Mouse (Mus musculus) spleen, adult 18-20 months (tissue): Measurements from ENCODE around the gene Hist1h4n.

Source experiments
- DNase-seq, 2 experiments: peaks; one replicate each; pipeline ENCODE4 v3.0.0; 2022; ENCODE audit warnings: mixed read lengths in 2 of 2

Gene Hist1h4n

DNA sequence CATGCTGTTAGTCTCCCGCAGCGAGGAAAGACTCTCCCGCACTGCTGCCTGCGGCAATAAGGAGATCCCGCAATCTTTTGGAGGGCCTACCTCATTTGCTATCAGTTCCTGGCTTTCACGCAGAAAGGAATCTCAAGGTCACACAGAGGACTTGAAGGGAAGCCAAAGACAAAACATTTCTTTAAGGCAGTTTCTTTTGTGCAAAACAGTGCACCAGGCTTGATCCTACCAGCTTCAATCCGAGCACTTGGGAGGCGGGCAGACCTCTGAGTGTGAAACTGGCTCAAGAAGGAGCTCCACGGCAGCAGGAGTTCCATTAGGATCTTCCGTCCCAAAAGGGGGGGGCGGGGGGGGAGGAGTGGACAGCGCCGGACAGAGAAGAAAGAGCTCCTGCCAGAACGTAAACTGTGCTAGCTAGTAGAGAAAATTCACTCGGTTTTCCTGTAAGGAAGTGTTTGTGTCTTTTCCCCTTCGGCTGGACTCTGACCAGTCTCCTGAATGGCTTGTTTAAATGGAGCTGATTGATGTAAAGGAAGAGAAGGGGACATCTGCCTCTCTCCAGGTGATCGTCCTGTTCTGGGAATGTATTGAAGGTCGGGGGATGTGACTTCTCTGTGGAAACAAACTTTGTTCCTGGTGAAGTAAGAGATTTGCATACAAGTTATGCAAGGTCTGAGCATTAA lies 41.3 kb downstream of the Hist1h4n start:
- no peak for DNase-seq

DNA sequence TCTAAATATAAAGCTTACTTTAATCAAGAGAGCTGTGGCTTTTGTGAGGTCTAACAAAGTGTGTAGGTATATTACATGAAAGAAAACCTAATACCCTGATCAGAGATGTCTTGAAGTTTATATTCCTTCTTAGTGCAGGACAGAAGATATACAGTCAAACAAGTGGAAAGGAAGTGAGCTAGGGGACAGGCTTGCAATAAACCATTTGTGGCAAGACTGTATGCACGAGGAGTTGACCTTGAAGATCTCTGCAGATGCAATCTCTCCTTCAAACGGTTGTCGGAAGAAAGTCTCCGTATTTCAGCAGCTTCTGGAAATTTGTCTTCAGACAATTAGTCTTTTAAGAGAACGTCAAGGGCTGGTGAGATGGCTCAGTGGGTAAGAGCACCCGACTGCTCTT lies 42.1 kb downstream of the Hist1h4n start:
- DNase-seq = no peak

DNA sequence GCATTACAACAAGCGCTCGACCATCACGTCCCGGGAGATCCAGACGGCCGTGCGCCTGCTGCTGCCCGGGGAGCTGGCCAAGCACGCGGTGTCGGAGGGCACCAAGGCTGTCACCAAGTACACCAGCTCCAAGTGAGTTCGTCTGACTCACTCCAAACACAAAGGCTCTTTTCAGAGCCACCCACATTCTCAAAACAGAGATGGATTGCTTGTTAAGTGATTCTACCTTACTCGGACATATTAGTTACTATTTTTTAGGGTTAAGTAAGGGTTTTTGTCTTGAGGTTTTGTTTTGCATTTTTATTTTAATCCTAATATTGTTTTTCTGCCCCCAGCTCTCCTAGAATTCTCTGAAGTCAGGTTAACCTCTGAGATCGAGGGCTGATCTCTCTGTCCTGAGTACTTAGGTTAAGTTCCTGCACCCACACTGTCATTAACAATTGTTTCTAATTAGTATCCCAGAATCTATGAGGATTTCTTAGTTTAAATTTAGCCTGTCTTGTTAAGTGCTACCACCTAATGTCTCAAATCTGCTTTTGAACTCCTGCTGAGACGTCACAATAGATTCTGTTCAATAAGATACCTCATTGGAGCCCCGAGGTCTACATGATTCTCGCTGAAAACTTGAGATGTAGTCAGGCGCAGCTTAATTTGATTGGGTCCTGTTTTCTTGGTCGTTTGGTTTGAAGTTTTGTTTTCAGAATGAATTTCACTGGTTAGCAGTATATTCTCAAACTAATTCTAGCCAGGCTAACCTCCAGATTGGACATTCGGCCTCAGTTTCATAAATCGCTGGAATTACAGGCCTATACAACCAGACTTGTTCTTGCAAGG lies 44.0 kb downstream of the Hist1h4n start:
- no peak for DNase-seq

DNA sequence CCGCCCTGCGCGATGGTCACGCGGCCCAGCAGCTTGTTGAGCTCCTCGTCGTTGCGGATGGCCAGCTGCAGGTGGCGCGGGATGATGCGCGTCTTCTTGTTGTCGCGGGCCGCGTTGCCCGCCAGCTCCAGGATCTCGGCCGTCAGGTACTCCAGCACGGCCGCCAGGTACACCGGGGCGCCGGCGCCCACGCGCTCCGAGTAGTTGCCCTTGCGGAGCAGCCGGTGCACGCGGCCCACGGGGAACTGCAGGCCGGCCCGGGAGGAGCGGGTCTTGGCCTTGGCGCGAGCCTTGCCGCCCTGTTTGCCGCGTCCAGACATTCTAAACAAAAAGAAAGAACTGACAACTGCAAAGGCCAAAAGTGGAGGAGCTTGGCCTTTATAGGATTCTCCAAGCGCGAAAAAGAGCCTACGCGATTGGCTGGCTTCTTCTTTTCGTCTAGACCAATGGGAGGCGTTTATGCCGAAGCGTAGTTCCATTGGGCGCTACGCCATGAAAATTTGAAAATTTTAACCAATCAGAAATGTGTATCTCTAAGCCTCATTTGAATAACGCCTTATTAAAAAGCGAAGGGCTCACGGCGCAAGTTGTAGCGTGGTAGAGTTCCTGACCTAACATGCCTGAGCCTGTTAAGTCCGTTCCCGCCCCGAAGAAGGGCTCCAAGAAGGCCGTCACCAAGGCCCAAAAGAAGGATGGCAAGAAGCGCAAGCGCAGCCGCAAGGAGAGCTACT lies 44.9 kb downstream of the Hist1h4n start, which contains the start of the genes Hist1h2an and Hist1h2bp:
Hist1h2an (minus strand) TSS at position 320 of the 731 bp plus-strand sequence.
Hist1h2bp (plus strand) TSS at position 563 of the 731 bp plus-strand sequence.
- DNase-seq = peak; percentile 64 to 65

DNA sequence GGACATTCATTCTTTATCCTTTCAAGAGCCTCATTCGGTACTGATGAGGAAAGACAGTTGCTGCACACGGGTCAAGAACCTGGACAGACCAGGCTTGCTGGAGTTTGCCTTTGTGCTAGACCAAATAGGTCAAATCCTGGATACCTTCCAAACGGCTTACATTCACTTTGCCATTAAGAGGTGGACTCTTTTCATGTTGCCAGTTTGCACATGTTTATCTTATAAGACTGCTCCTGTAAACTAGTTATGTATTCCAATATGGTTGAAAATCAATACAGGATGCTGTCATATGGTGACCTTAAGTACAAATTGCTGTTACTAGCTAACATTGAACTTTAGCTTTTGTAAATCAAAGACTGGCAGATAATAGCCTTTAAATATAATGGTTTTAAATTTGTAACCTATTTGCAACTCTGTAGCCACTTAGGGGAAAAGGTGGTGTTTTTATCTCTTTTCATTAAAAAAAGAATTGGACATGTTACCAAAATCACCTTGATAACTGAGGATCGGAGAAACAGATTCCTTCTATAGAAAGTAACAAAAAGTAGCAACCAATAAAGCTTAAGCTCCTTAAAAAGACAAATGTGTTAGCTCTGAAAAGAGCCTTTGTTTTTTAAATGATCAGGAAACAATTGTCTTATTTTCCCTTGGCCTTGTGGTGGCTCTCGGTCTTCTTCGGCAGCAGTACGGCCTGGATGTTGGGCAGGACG lies 45.7 kb downstream of the Hist1h4n start:
- DNase-seq = no peak

DNA sequence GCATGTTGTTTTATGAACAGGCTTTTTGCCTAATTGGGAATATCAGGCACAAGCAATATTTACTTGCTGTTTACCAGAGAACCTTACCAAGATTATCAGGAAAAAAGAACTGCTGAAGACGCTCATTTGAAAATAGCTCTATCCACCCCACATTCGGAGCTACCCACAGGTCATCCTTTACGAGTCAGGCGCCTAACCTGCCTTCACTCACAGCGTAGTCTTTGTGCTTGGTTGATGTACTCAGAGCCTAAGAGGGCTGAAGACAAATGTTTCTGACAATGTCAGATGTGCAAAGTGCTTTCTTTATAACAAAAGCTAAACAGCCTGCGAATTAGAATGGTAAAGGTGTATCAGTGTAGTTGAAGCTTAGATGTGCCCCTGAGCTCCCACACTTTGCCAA lies 47.7 kb downstream of the Hist1h4n start:
- DNase-seq = no peak

DNA sequence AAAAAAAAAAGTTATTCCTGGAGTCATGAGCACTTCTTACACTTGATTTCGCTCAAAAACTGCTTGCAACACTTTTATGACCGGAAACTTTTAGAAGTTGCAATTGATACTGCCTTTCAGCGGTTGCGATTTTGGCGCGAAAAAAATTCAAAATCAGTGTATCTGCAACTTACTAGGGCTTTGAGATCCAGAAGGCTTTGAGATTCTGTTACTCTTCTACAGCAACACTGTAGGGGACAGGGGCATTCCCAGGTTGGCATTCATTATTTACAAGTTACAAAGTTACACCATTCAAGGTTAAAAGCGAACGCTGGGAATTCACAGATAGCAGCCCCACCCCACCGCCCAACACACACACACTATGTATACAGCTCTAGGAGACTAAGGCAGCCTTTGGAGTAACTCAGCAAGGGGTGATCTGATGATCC lies 48.2 kb downstream of the Hist1h4n start:
- DNase-seq = no peak

DNA sequence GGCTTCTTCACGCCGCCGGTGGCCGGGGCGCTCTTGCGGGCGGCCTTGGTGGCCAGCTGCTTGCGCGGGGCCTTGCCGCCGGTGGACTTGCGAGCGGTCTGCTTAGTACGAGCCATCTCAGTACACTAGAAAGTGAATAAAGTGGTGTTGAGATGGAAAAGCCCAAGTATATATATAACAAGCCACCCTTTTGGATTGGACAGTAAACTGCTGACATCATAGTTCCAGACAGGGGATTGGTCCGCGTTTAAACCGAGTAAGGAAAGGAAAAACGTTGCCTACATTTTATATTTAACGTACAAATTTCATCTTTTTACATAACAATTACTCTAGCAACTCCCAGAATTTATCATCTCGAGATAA lies 48.8 kb downstream of the Hist1h4n start, which contains the start of gene Hist1h3i:
Hist1h3i (minus strand) TSS at position 116 of the 363 bp plus-strand sequence.
- DNase-seq = peak; percentile 24 to 38

DNA sequence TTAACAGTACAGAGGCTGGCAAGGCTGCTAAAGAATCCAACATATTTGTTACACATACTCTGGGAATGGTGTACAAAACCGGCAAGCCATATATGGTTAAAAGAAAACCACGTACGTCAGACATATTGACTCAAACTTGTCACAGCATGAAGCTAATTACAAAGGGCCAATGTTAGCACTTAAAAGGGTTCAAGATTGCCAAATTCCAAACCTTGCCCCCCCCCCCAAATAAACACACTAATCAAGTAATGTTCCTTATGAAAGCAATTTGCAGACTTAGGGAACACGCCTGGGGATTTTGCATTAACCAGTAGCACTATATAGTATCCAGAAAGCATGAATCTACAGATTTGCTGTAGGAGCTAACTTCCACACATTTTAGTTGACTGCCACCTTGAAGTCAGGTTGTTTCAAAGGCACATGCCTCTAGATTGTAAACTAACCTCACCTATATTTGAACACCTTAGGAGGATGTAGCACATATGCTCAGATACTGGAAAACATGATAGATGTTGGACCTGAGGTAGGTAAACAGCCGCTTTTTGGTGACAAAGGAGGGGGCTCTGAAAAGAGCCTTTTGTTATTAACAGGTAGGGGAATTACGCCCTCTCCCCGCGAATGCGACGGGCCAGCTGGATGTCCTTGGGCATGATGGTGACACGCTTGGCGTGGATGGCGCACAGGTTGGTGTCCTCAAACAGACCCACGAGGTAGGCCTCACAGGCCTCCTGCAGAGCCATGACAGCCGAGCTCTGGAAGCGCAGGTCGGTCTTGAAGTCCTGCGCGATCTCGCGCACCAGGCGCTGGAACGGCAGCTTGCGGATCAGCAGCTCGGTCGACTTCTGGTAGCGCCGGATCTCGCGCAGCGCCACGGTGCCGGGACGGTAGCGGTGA lies 49.4 kb downstream of the Hist1h4n start:
- peak; percentile 17 to 22 for DNase-seq
